In the genomic region with DNA sequence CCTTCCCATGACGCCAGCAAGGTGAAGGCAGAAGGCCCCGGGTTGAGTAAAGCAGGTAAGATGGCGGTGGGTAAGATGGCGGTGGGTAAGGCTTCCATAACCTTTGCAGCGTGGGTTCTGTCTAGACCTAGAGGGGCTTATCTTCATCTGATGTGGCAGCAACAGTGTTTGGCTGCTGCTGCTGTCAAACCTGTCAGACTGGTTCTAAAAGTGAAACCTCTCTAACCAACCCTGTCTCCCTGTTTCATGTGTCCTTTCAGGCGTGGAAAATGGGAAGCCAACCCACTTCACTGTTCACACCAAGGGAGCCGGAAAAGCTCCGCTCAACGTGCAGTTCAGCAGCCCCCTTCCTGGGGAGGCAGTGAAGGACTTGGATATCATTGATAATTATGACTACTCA, we compare ENCODE assay signal across 11 mouse cellular contexts.
DNase-seq lines count a peak whose midpoint lies in the region; ATAC-seq and TF ChIP-seq lines count a peak whose summit lies in the region.
"Had no signal": no experiment of that assay in that cellular context is flagged by ENCODE, and none has a peak within 500 bp of the region (broad histone marks: within the 10 kb centered on the region; RNA-seq: fewer than 3 reads in every experiment).

No protein-coding gene starts in this region.

- TF ChIP-seq EP300 in lung, postnatal 0 days (IDR thresholded peaks at IDR 0.05): peak; percentile 53; the same call in 1 of the 2 replicates

- H3K9me3 ChIP-seq in intestine, embryonic 15.5 days: no peaks in the 10 kb centered on the region
- no peaks in the 10 kb centered on the region for H3K9me3 ChIP-seq in lung, postnatal 0 days (ENCODE audit: low read length)

- no peak overlapping the region for H3K9ac ChIP-seq in intestine, embryonic 15.5 days
- H3K9ac ChIP-seq in lung, postnatal 0 days (replicated peaks; ENCODE audit: low read depth): no peak overlapping the region
- H3K9ac ChIP-seq: liver, embryonic 14.5 days had no signal

- WGBS in intestine, embryonic 15.5 days: 67% methylated on average over 9 of the region's 9 CpGs
- 63% methylated on average over 9 of the region's 9 CpGs for WGBS in lung, postnatal 0 days

- no peak overlapping the region for H3K27ac ChIP-seq in intestine, embryonic 15.5 days
- 0 out of 2 replicates have a peak overlapping the region, but pooled peaks have one; percentile 11 for H3K27ac ChIP-seq in lung, postnatal 0 days (ENCODE audit: low read length)
- H3K27ac ChIP-seq: liver, embryonic 14.5 days had no signal

- ATAC-seq in intestine, embryonic 15.5 days: peak; percentile 85
- peak; percentile 77 for ATAC-seq in lung, postnatal 0 days

- TF ChIP-seq CTCF in lung, postnatal 0 days (IDR thresholded peaks at IDR 0.05): no peak

- H3K4me2 ChIP-seq in intestine, embryonic 15.5 days (replicated peaks): no peak overlapping the region
- H3K4me2 ChIP-seq in lung, postnatal 0 days (replicated peaks; ENCODE audit: low read depth, low read length): no peak overlapping the region

- H3K4me1 ChIP-seq in intestine, embryonic 15.5 days (replicated peaks): peaks cover 10% of the 10 kb centered on the region
- peaks cover 18% of the 10 kb centered on the region; the same call in 1 of the 2 replicates for H3K4me1 ChIP-seq in lung, postnatal 0 days (ENCODE audit: insufficient read depth, low read depth, low read length)

- H3K27me3 ChIP-seq in intestine, embryonic 15.5 days (replicated peaks): no peaks in the 10 kb centered on the region
- H3K27me3 ChIP-seq in lung, postnatal 0 days (replicated peaks; ENCODE audit: insufficient read depth, low read length): no peaks in the 10 kb centered on the region
- H3K27me3 ChIP-seq: CH12.LX had no signal

- no peak overlapping the region for H3K4me3 ChIP-seq in intestine, embryonic 15.5 days (replicated peaks)
- no peak overlapping the region for H3K4me3 ChIP-seq in lung, postnatal 0 days (ENCODE audit: low read depth, low read length)

- H3K36me3 ChIP-seq in intestine, embryonic 15.5 days: peaks cover 29% of the 10 kb centered on the region
- peaks cover 3% of the 10 kb centered on the region; the same call in 1 of the 2 replicates for H3K36me3 ChIP-seq in lung, postnatal 0 days (ENCODE audit: insufficient read depth, low read length)

- DNase-seq in R1 (ENCODE audit: low read depth, low spot score): peak; percentile 50
- DNase-seq in kidney, postnatal 25 days: peak; percentile 46 to 63
- DNase-seq in lung, postnatal 0 days (ENCODE audit: low spot score): peak; percentile 75
- DNase-seq in layer of hippocampus, postnatal 25 days (ENCODE audit: extremely low spot score in 1 of 2, low spot score in 1 of 2): no peak
- no peak for DNase-seq in cerebellum, postnatal 36 days
- DNase-seq in B cell, adult 2 months: no peak
- no peak for DNase-seq in layer of hippocampus, adult 11-12 months (ENCODE audit: low spot score)
- DNase-seq: cerebellum, postnatal 10 days had no signal

Comparison
In these comparisons a context has a peak if more than half of its experiments do, and no peak if none do; other contexts are left out.
1. DNase-seq: peak in R1 (single experiment), kidney, postnatal 25 days (2 of 2) and lung, postnatal 0 days (single experiment); none in layer of hippocampus, postnatal 25 days (0 of 2), cerebellum, postnatal 36 days (0 of 2), B cell, adult 2 months (0 of 2) and layer of hippocampus, adult 11-12 months (single experiment).